Mouse (Mus musculus) CH12.LX (cell line): ENCODE measurements around the gene Spast.

Experiments used
- CTCF ChIP-seq, 2 experiments: IDR thresholded peaks in 1 of 2; conservative IDR thresholded peaks in 1 of 2; 2 replicates each; pipeline ENCODE4 v1.5.1; 2011 to 2012; ENCODE audit warnings: low read depth in 2 of 2, low read length in 2 of 2, improper control_type of control experiment in 1 of 2, inconsistent platforms in 1 of 2, mild to moderate bottlenecking in 1 of 2, moderate library complexity in 1 of 2
- E2F4 ChIP-seq: IDR thresholded peaks from 2 replicates; pipeline ENCODE4 v1.6.1; 2011; ENCODE audit warnings: low read depth, low read length, improper control_type of control experiment; ENCODE audit not compliant: insufficient replicate concordance
- EP300 ChIP-seq: IDR thresholded peaks from 2 replicates; pipeline ENCODE4 v1.6.1; 2011; ENCODE audit warnings: low read length, improper control_type of control experiment
- HCFC1 ChIP-seq: IDR thresholded peaks from 2 replicates; pipeline ENCODE4 v1.6.1; 2012; ENCODE audit warnings: low read depth, mild to moderate bottlenecking, inconsistent platforms, low read length, improper control_type of control experiment
- NELFE ChIP-seq: IDR thresholded peaks from 2 replicates; pipeline ENCODE4 v1.6.1; 2011; ENCODE audit warnings: low read depth, low read length, improper control_type of control experiment
- POLR2A ChIP-seq: IDR thresholded peaks from 2 replicates; pipeline ENCODE4 v1.6.1; 2011; ENCODE audit warnings: low read depth, mild to moderate bottlenecking, improper control_type of control experiment, low read length
- RCOR1 ChIP-seq: conservative IDR thresholded peaks from 2 replicates; pipeline ENCODE4 v1.6.1; 2012; ENCODE audit warnings: low read depth, mild to moderate bottlenecking, inconsistent platforms, low read length, improper control_type of control experiment
- SIN3A ChIP-seq: IDR thresholded peaks from 2 replicates; pipeline ENCODE4 v1.6.1; 2012; ENCODE audit warnings: low read length, improper control_type of control experiment, inconsistent platforms
- TBP ChIP-seq: conservative IDR thresholded peaks from 2 replicates; pipeline ENCODE4 v1.6.1; 2011; ENCODE audit warnings: low read depth, low read length, improper control_type of control experiment
- USF1 ChIP-seq: IDR thresholded peaks from 2 replicates; pipeline ENCODE4 v1.6.1; 2014; ENCODE audit warnings: low read depth, mild to moderate bottlenecking, inconsistent platforms, low read length, improper control_type of control experiment
- ZKSCAN1 ChIP-seq: IDR thresholded peaks from 2 replicates; pipeline ENCODE4 v1.6.1; 2012; ENCODE audit warnings: low read depth, inconsistent platforms, low read length, improper control_type of control experiment, borderline replicate concordance
- ZNF384 ChIP-seq: IDR thresholded peaks from 2 replicates; pipeline ENCODE4 v1.6.1; 2012; ENCODE audit warnings: low read depth, low read length, improper control_type of control experiment, inconsistent platforms

DNA sequence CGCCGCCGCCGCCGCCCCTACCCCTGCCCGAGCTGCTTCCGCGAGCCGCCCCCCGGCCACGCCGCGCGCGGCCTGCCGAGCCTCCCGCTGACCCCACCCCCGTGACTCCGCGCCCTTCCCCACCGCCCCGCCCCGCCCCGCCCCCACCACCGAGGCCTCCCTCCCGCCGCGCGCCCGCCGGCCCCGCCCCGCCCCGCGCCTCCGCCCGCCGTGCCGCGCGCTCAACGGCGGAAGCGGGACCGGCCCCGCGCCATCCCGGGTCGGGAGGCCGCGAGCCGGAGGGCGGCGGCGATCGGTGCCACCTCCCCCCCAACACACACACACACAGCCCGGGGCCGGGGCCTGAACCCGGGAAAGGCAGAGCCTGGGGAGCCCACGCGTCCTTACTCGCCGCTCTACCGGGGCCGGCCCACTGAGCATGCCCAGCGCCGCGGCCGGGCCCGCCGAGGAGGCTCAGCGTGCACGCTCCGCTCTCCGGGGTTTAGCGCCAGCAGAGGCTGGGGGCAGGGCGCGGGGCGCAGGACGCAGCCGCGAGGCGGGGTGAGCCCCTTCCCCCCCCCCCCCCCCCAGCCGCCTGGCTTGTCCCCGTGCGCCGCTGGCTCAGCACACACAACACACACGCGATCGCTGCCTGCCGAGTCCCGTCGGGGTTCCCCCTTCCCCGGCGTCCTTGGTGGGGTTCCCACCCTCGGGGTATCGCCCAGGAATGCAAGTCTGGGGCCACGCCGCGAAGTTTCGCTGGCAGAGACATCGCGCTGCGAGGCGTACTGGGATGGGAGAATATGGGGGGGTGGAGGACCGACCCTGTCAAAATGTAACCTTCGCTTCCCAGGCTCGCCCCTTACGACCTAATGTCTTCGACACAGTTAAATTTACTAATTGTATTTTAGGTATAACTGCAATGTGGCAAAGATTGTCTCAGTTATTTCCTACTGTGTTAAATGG is 43.5 kb upstream of the Spast start, which contains the start of gene Memo1:
- TF ChIP-seq CTCF (conservative IDR thresholded peaks at IDR 0.05 in 1 of 2, IDR thresholded peaks at IDR 0.05 in 1 of 2; ENCODE audit: low read depth in 2 of 2, low read length in 2 of 2) (no peak), TBP (no peak), POLR2A (peak; percentile 78), USF1 (no peak), RCOR1 (no peak; the same call in 1 of the 2 replicates), HCFC1 (0 out of 2 replicates have a peak, but pooled peaks have one; percentile 42), ZKSCAN1 (no peak), EP300 (no peak), SIN3A (no peak; the same call in none of the 2 replicates), ZNF384 (no peak), NELFE (peak; percentile 68; the same call in 1 of the 2 replicates), E2F4 (no peak)
